Mouse (Mus musculus): ENCODE data around the gene Zbtb46.

Zbtb46 gene

GRCm38 (mm10) chr2:181465423-181465822 lies 6.2 kb upstream of the Zbtb46 start:
- no peak for DNase-seq (ENCODE audit: low read depth, low spot score)

GRCm38 (mm10) chr2:181463008-181463738 lies 3.9 kb upstream of the Zbtb46 start:
- DNase-seq (ENCODE audit: low read depth, low spot score) = no peak

GRCm38 (mm10) chr2:181462604-181463003 lies 3.4 kb upstream of the Zbtb46 start:
- DNase-seq (ENCODE audit: low read depth, low spot score) = no peak

- DNase-seq (ENCODE audit: low read depth, low spot score) = no peak
Observed at GRCm38 (mm10) chr2:181461536-181462100, 2.4 kb upstream of the Zbtb46 start.

GRCm38 (mm10) chr2:181459673-181460621 lies 721 bp upstream of the Zbtb46 start:
- no peak for DNase-seq (ENCODE audit: low read depth, low spot score)

GRCm38 (mm10) chr2:181458411-181459152 lies 644 bp downstream of the Zbtb46 start:
- DNase-seq (ENCODE audit: low read depth, low spot score) = no peak

- DNase-seq (ENCODE audit: low read depth, low spot score) = no peak
Observed at GRCm38 (mm10) chr2:181457831-181458230, 1.4 kb downstream of the Zbtb46 start.

GRCm38 (mm10) chr2:181455899-181456298 lies 3.3 kb downstream of the Zbtb46 start:
- DNase-seq (ENCODE audit: low read depth, low spot score) = no peak

- no peak for DNase-seq (ENCODE audit: low read depth, low spot score)
Observed at GRCm38 (mm10) chr2:181453274-181453673, 6.0 kb downstream of the Zbtb46 start.

GRCm38 (mm10) chr2:181452181-181452580 lies 7.0 kb downstream of the Zbtb46 start:
- DNase-seq (ENCODE audit: low read depth, low spot score) = no peak

GRCm38 (mm10) chr2:181443016-181443415 lies 16.2 kb downstream of the Zbtb46 start:
- no peak for DNase-seq (ENCODE audit: low read depth, low spot score)

GRCm38 (mm10) chr2:181438176-181438575 lies 21.1 kb downstream of the Zbtb46 start:
- no peak for DNase-seq (ENCODE audit: low read depth, low spot score)

GRCm38 (mm10) chr2:181436246-181436645 lies 23.0 kb downstream of the Zbtb46 start:
- DNase-seq (ENCODE audit: low read depth, low spot score) = no peak

GRCm38 (mm10) chr2:181423834-181424233 lies 35.4 kb downstream of the Zbtb46 start:
- DNase-seq (ENCODE audit: low read depth, low spot score) = no peak

GRCm38 (mm10) chr2:181420903-181421638 lies 38.2 kb downstream of the Zbtb46 start:
- no peak for DNase-seq (ENCODE audit: low read depth, low spot score)

- DNase-seq (ENCODE audit: low read depth, low spot score) = no peak
Observed at GRCm38 (mm10) chr2:181420426-181420825, 38.8 kb downstream of the Zbtb46 start.

GRCm38 (mm10) chr2:181419359-181419758 lies 39.9 kb downstream of the Zbtb46 start:
- no peak for DNase-seq (ENCODE audit: low read depth, low spot score)

- DNase-seq (ENCODE audit: low read depth, low spot score) = no peak
Observed at GRCm38 (mm10) chr2:181415945-181416344, 43.3 kb downstream of the Zbtb46 start.

- no peak for DNase-seq (ENCODE audit: low read depth, low spot score)
Observed at GRCm38 (mm10) chr2:181413141-181413540, 46.1 kb downstream of the Zbtb46 start.

GRCm38 (mm10) chr2:181410760-181411473 lies 48.3 kb downstream of the Zbtb46 start:
- DNase-seq (ENCODE audit: low read depth, low spot score) = no peak
